Mouse (Mus musculus): ENCODE measurements around the gene Zmynd19.

The Zmynd19 gene

GRCm38 (mm10) chr2:24949421-24950188 lies at the start of gene Zmynd19:
Gene Zmynd19 (plus strand): TSS chr2:24949792.
- in situ Hi-C loops (cut with MboI; ENCODE audit: low sequenced_read_pairs) = no loop called here

GRCm38 (mm10) chr2:24901055-24901454 lies 48.5 kb upstream of the Zmynd19 start:
- in situ Hi-C loops (cut with MboI; ENCODE audit: low sequenced_read_pairs) = no loop called here

GRCm38 (mm10) chr2:24902999-24903398 lies 46.6 kb upstream of the Zmynd19 start:
- in situ Hi-C loops (cut with MboI; ENCODE audit: low sequenced_read_pairs) = no loop called here

GRCm38 (mm10) chr2:24904823-24905652 lies 44.6 kb upstream of the Zmynd19 start:
- in situ Hi-C loops (cut with MboI; ENCODE audit: low sequenced_read_pairs) = no loop called here

GRCm38 (mm10) chr2:24905653-24906155 lies 43.9 kb upstream of the Zmynd19 start:
- in situ Hi-C loops (cut with MboI; ENCODE audit: low sequenced_read_pairs) = no loop called here

GRCm38 (mm10) chr2:24910481-24910880 lies 39.1 kb upstream of the Zmynd19 start:
- in situ Hi-C loops (cut with MboI; ENCODE audit: low sequenced_read_pairs) = no loop called here

GRCm38 (mm10) chr2:24912189-24912588 lies 37.4 kb upstream of the Zmynd19 start:
- in situ Hi-C loops (cut with MboI; ENCODE audit: low sequenced_read_pairs) = no loop called here

GRCm38 (mm10) chr2:24912589-24912988 lies 37.0 kb upstream of the Zmynd19 start:
- in situ Hi-C loops (cut with MboI; ENCODE audit: low sequenced_read_pairs) = no loop called here

- in situ Hi-C loops (cut with MboI; ENCODE audit: low sequenced_read_pairs) = no loop called here
Observed at GRCm38 (mm10) chr2:24914762-24915161, 34.8 kb upstream of the Zmynd19 start.

GRCm38 (mm10) chr2:24918930-24919838 lies 30.4 kb upstream of the Zmynd19 start, which contains the start of gene Ehmt1:
Gene Ehmt1 (minus strand): TSS chr2:24919614.
- in situ Hi-C loops (cut with MboI; ENCODE audit: low sequenced_read_pairs) = no loop called here

GRCm38 (mm10) chr2:24919839-24920175 lies 29.8 kb upstream of the Zmynd19 start:
- in situ Hi-C loops (cut with MboI; ENCODE audit: low sequenced_read_pairs) = no loop called here

- in situ Hi-C loops (cut with MboI; ENCODE audit: low sequenced_read_pairs) = no loop called here
Observed at GRCm38 (mm10) chr2:24923561-24923960, 26.0 kb upstream of the Zmynd19 start.

GRCm38 (mm10) chr2:24925284-24925683 lies 24.3 kb upstream of the Zmynd19 start:
- in situ Hi-C loops (cut with MboI; ENCODE audit: low sequenced_read_pairs) = no loop called here

- in situ Hi-C loops (cut with MboI; ENCODE audit: low sequenced_read_pairs) = no loop called here
Observed at GRCm38 (mm10) chr2:24926345-24926964, 23.1 kb upstream of the Zmynd19 start.

GRCm38 (mm10) chr2:24926965-24927358 lies 22.6 kb upstream of the Zmynd19 start:
- in situ Hi-C loops (cut with MboI; ENCODE audit: low sequenced_read_pairs) = no loop called here

- in situ Hi-C loops (cut with MboI; ENCODE audit: low sequenced_read_pairs) = no loop called here
Observed at GRCm38 (mm10) chr2:24927810-24928479, 21.6 kb upstream of the Zmynd19 start.

GRCm38 (mm10) chr2:24929119-24929518 lies 20.5 kb upstream of the Zmynd19 start:
- in situ Hi-C loops (cut with MboI; ENCODE audit: low sequenced_read_pairs) = no loop called here

- in situ Hi-C loops (cut with MboI; ENCODE audit: low sequenced_read_pairs) = no loop called here
Observed at GRCm38 (mm10) chr2:24929593-24929992, 20.0 kb upstream of the Zmynd19 start.

- in situ Hi-C loops (cut with MboI; ENCODE audit: low sequenced_read_pairs) = no loop called here
Observed at GRCm38 (mm10) chr2:24934441-24934963, 15.1 kb upstream of the Zmynd19 start.

All from CH12F3 (cell line).